Mouse (Mus musculus) kidney, adult 2 months (tissue): Measurements from ENCODE around the gene Platr17.

ENCODE experiments used
- CTCF ChIP-seq: fragments of 200-500 bp; conservative IDR thresholded peaks from 2 replicates; pipeline ENCODE4 v1.5.1; 2011; ENCODE audit warnings: low read depth, mild to moderate bottlenecking, control low read depth, low read length, moderate library complexity, mixed read lengths; ENCODE audit not compliant: insufficient read depth, insufficient read length
- POLR2A ChIP-seq: fragments of 200-500 bp; IDR thresholded peaks from one replicate; pipeline ENCODE4 v1.6.1; 2011; ENCODE audit warnings: low read depth, low read length, control low read depth

DNA sequence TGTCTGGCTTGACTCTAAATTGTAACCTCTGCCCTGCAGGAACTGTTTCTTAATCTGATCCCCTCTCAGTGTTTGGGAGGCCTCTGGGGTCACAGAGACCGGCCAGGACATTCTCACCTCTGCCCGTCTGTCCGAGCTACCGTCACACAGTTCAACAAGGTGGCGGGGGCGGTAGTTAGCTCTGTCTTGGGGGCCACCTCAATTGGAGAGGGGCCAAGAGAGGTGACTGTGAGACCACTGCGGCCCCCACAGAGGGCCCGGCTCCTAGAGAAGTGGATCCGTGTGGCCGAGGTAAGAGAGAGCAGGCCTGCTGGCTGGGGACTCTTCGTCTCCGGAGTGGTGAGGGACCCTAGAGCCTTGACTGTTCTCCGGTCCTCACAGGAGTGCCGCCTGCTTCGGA lies 28.0 kb downstream of the Platr17 start:
- TF ChIP-seq CTCF (no peak), POLR2A (no peak)
